Mouse (Mus musculus) lung, postnatal 36 days (tissue): ENCODE measurements at regions not wholly inside any gene's neighbourhood (a gene's known extent, or its start where the extent isn't known, plus 50 kb on each side); places are given as distances from the start of the nearest gene placed in this dataset.

Experiments used
- DNase-seq: peaks from one replicate; pipeline ENCODE4 v3.0.0; 2022; ENCODE audit warnings: mixed read lengths

DNA sequence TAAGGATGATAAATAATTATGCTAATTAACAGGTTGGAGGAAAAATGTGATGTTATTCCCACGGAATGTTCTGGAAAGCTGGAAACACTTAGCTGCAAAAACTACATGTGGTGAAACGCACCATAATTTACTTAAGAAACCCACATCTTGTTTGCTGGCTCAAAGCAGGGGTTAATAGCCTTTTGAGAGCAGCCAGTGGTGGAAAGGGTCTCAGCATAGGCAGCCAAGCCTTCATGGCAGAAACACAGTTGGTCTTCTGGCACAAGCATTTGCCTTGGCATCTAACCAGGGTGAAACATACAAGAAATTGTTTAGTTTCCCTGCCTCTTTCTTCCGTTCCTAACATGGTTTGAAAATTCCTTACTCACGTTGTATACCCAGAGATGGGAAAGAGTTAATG, 192.1 kb upstream of the Gas1 start:
- DNase-seq, result no peak

- no peak for DNase-seq
Observed at GRCm38 (mm10) chr13:60371656-60372055, 194.5 kb upstream of the Gas1 start.

DNA sequence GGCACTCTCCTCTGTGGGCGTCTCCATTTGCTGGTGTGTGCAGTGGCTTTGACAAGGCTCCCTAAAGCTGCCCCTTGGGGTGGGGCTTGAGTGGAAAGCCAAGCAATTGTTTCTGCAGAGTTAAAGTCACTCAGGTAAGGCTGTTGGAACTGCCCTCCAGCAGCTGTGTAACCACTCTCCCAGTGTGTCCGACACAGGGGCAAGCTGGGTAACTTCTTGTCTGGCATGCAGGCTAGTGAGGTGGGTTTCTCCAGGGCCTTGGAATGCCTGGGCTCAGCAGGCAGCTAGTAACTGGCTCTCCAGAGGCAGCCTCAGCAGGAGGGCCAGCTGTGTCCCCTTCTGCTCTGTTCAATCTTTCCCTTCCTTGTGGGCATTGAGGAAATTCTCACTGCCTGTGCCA, 199.5 kb upstream of the Gas1 start:
- no peak for DNase-seq

GRCm38 (mm10) chr13:60382855-60383254, 205.7 kb upstream of the Gas1 start:
- DNase-seq, result no peak

DNA sequence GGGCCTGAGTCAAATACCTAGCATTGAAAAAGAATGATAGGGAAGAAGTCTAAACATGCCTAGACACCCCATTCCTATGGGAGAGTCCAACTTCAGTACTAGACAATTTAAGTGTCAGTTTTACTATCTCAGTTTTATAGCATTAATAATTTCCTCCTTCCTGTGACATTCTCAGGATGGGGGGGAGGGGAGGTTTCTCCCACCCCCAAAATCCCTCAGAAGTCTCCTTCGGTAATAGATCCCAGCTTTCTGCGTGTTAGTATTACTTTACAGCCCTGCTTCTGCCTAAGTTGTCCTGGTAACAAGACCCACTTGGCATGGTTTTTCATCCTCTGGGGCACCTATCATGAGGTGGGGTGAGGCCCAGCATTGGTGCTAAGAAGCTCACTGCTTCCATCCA, 202.9 kb upstream of the Dapk1 start:
- no peak for DNase-seq

DNA sequence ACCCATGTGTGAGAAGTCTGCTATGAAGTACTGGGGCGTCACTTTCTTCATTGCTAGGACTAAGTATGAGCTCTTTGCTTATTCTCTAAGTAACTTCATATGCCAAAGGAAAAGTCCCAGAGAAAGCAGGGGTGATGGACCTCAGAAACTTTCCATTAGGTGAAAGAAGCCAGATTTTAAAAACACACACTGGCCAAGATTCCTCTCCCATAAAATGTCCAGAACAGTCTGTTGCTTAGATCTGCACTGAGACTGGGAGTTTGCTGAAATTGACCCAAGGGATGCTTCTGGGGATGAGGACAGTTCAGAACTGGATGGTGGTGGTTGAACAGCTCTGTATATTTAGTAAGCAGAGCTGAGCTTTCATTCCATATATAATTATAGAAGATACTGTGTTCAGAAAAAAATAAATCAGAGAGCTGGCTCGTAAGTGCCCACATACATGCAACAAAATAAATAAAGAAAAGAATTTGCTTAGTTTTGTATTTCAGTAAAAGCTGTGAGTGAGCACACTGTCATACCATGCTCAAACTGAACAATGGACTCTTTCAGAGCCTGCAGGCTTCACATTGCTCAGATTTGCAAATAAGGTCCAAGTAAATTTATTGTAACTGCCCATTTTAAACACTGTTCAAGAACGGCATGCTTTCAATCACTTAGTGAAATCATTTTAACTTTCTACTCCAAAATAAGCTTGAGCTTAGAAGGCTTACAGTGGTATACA, 200.8 kb upstream of the Dapk1 start:
- no peak for DNase-seq

DNA sequence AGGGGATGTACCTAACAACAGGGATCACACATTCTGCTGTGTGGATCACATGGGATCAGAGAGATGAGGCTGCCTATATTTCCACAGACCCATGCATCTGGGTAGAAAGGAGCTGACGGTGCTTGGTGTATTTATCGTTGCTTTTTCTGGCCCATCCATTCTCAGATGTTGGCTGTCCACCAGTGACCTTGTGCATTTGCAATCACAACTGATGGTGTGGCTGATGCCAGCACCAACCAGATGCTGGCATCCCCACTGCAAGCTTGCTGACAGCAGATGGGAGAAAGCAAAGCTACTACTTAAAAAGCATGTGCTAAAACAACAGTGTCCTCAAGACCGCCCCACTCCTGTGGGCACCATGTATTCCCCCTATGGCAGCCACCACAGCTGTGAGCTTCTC, 198.3 kb upstream of the Dapk1 start:
- DNase-seq, result no peak

DNA sequence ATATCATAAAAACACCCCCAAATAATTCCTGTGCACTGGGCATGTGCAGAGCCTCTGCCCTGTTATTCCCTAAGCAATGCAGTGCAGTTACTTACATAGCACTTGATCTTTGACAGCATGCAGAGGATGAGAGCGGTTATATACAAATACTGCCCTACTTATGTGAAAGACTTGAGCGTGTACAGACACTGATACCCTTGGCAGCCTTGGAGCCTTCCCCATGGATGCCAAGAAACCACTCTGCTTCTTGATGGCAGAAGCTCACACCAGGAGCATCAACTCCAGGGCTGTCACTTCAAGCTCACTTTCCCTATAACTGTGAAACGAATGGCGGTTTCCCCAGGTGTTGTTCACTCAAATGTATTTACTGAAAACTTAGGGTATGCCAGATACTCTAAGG, 194.4 kb upstream of the Dapk1 start:
- DNase-seq, result no peak

DNA sequence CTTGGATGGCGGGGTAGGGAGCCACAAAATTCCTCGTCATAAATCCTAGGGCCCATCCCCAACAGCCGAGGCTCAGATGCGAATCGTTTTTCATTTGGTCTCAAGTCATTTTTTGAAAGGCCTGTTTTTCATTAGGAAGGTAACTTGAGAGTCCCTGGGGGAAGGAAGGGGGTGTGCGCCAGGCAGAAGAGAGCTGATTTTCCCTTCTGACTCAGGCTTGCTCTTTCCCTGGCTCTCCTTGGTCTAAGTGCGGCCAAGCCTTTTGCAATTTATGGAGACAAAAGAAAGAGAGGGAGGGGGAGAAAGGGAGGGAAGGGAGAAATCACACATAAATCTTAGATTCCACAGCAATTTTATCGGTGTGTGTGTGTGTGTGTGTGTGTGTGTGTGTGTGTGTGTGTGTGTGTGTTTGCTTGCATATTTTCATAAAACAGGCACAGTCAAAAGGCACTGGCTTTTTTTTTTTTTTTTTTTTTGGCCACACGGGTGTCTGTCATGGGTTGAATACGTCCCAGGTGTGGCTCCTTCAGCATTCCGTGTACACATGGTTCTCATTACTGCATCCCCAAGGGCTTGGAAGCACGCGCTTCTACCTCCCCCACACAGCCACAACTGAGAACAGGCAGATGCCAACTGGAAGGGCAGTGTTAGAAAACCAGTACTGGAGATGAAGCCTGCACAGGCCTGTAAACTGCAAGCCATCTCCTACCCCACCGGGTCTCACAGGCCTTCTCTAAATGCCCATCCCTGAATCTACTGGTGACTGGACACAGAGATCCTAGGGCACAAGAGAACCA, 191.8 kb upstream of the Dapk1 start:
- DNase-seq, result peak; percentile 19

GRCm38 (mm10) chr13:60416024-60416423, 185.7 kb upstream of the Dapk1 start:
- no peak for DNase-seq

- no peak for DNase-seq
Observed at GRCm38 (mm10) chr13:60417015-60417414, 184.7 kb upstream of the Dapk1 start.

GRCm38 (mm10) chr13:60417436-60418158, 184.2 kb upstream of the Dapk1 start:
- DNase-seq, result peak; percentile 30

- DNase-seq, result no peak
Observed at GRCm38 (mm10) chr13:60420386-60420785, 181.4 kb upstream of the Dapk1 start.

DNA sequence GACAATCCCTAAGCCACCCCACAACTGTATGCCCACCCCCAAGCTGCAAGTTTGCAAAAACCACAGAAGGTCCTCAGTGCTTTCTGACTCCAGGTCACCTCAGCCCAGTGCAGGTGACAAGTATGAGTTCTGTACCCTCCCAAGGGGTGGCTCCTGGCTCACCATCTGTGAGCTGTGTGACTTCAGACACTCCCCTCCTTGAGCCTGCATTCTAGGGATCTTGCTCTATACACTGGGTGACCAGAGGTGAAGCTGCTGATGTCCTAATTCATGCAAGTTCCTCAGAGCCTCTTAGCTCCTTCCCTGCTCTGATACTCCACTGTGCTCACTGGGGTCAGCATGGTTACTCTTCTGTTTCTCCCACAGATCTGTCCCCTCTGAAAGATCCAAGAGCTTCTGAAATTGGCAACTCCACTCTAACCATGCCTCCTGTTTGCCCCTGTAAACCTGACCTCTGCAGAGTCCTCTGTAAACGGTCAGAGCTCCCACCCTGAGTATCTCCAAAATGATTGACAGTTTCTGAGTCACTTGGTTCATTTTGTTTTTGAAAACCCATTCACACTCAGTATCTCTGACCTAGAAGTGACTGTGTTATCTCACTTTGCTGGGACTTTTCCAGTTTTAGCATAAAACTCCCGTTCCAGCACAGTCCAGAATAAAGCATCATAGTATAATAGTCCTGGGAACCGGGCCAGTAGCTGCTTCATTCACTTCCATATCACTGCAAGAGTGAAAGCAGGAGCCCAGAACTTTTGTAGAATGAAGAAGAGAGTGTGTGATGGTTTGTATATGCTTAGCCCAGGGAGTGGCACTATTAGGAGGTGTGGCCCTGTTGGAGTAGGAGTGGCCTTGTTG, 180.7 kb upstream of the Dapk1 start:
- no peak for DNase-seq

DNA sequence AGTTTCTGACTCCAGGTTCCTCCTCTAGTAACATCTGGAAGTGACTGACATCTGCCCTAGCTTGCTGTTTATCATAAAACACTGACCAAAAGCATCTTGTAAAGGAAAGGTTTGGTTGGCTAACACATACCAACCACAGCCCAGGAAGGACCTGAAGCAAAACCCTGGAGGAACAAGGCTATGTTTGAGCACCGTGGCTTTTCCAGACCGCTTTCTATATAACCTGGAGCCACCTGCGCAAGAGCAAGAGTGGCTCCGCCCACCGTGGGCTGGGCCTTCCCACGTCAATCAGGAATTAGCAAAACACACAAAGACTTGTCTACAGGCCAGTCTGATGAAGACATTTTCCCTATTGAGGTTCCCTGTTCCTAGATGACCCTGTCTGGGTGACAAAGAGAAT, 177.5 kb upstream of the Dapk1 start:
- no peak for DNase-seq

DNA sequence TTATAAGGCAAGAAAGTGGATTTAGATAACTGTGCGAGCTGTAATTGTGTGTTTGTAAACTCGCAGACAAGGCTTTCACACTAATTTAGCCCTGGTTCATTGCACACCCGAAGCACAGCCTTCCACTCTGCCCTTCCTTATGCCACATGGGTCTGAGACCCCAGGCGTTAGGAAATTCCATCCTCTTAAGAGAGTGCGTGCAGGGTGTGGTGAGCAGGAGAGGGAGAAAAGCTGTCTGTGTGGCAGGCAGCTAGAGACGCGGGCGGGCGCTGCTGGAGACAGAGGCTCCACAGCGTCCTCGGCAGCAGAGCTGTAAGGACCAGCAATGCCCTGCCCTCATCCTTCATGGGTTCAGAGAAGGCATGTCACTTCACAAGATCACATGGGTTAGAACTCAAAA, 176.6 kb upstream of the Dapk1 start:
- no peak for DNase-seq

DNA sequence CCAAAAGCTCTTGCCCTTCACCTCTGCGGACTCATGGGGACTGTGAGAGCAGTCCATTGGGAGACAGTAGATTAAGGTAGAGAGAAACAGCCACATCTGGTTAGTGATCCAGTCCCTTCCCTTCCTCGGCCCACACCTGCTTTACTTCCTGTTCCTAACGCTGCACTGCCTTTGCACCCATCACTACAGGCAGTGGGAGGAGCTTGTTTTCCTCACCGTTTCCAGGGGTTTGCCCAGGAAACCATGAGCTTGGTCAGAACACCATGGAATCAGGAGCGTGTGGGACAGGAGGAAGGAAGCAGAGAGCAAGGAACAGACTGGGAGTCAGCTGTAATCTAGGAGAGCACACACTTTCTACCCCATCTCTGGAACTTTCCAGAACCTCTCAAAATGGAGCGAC, 176.2 kb upstream of the Dapk1 start:
- no peak for DNase-seq

GRCm38 (mm10) chr13:60426192-60426840, 175.4 kb upstream of the Dapk1 start:
- no peak for DNase-seq

GRCm38 (mm10) chr13:60427077-60427476, 174.7 kb upstream of the Dapk1 start:
- peak; percentile 21 for DNase-seq

DNA sequence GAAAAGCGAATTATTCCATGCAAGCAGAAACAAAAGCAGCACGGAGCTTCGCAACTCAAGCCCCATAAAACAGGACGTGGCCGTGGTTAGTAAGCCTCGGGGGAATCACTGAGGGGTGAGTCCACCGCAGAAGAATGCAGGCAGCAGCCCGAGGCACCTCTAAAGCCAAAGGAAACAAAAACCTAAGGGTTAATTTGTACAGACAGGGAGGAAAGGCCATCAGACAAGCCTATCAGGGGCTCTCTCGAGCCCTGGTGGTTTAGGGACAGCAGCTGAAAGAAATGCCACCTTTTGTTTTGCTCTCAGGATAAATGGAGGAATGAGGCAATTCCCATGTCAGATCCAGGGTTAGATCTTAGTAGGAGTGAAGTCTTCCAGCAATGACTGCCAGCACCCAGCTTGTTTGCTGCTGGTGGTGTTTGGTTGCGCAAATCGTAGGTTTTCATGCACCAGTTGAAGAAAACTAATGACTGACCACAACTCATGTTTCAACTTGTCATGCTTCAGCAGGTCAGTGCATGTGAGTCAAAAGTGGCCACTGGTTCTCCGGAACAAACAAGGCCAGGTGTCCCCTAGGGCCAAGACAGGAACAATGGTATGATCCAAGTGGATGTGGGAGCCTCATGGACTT, 173.9 kb upstream of the Dapk1 start:
- DNase-seq, result peak; percentile 18

- DNase-seq, result peak; percentile 21
Observed at GRCm38 (mm10) chr13:60429148-60429547, 172.6 kb upstream of the Dapk1 start.

DNA sequence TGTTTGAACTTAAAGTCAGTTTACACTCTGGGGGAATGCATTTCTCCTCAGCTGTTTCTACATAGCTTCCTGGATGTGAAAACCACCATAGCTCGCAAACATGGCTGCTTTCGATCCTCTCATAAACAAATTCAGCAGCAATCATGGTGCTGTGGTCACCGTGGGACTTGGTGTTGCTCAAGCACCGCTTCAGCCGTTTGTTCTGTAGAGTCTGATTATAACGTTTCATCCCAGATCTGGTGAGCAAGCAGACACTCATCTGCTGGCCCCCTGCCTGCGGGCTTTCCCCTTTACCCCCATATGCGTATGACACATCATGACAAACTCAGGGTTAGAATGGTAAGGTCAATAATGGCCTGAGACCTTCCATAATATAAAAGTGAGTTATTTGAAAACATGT, 170.3 kb upstream of the Dapk1 start:
- no peak for DNase-seq
